Mouse (Mus musculus) spleen, adult 2 months (tissue): Measurements from ENCODE around the gene Nyap1.
A peak's percentile ranks its signal among the peaks of the same experiment; 100 is the strongest.

Source experiments
- CTCF ChIP-seq: fragments of 200-500 bp; IDR thresholded peaks from 2 replicates; pipeline ENCODE4 v1.5.1; 2011; ENCODE audit warnings: mild to moderate bottlenecking, inconsistent platforms; ENCODE audit not compliant: insufficient read depth, insufficient read length, insufficient replicate concordance; ENCODE audit errors: extremely low read depth
- POLR2A ChIP-seq: fragments of 200-500 bp; IDR thresholded peaks from 2 replicates; pipeline ENCODE4 v1.6.1; 2011; ENCODE audit warnings: low read depth, low read length, inconsistent platforms

GRCm38 (mm10) chr5:137745214-137746171 lies 4.1 kb upstream of the Nyap1 start, which contains the start of gene Tsc22d4:
- TF ChIP-seq POLR2A: peak; percentile 88
- no peak for TF ChIP-seq CTCF
